Mouse (Mus musculus): ENCODE measurements around the gene Arpc1b. TPM values are rescaled to one million over a fixed set of nuclear protein-coding genes. Genes with fewer than 3 reads are reported as not detected.
"Not testable (repeated sequence)": the region's sequence is repeated elsewhere in the genome, so short reads cannot be mapped to it uniquely, and the experiment has no call there.

Arpc1b gene
- polyA plus RNA-seq, 1 experiment from 2014 or later, result 131 TPM

DNA sequence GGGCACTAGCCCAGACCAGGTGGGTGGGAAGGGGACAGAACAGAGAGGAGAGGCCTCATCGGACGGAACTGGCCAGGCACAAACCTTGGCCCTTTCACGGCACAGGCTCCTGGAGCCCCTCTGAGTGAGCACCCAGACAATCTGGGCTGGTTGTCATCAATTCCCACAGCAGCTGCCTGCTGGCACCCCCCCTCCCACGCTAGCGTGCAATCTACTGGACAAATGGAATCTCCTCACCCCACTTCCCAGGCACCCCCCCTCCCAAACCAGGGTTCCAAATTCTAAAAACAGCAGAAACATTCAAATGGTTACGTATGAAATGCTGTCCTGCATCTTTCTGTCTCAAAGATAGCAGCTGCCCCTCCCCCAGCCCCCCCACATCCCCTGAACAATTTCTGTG is 15.8 kb downstream of the Arpc1b start:
- WGBS, result 95% methylated on average over 6 of the region's 6 CpGs
- peaks cover 98% of the 10 kb centered on the region for H3K36me3 ChIP-seq
- ATAC-seq (ENCODE audit: insufficient number of reproducible peaks, insufficient read depth, low FRiP score, low TSS enrichment, low read depth), result not testable (repeated sequence)

DNA sequence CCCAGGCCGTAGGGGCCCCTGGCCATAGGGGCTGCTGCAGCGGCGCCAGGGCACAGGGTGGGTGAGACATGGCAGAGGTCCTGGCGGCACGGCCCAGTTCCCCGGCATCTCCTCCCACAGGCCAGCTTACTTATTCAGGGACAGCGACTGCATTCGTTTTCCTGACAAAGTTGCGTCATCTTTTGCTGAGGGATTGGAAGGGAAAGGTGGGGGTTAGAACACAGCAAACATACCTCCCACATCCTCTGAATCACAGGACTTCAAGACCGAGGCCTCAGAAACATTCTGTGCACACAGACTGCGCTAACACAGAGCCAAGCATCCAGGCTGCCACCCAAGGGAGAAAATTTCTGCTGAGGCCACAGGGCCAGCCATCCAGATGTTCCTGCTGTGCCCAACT is 16.2 kb downstream of the Arpc1b start:
- Histone ChIP-seq H3K4me1 (replicated peaks) (no peaks in the 10 kb centered on the region), H3K4me3 (replicated peaks) (no peak overlapping the region), H3K36me3 (peaks cover 98% of the 10 kb centered on the region), H3K9ac (replicated peaks) (no peak overlapping the region), H3K27me3 (no peaks in the 10 kb centered on the region), H3K27ac (no peak overlapping the region), H3K9me3 (no peaks in the 10 kb centered on the region), H3K4me2 (no peak overlapping the region)
- WGBS, result 92% methylated on average over 11 of the region's 11 CpGs
- no peak for ATAC-seq (ENCODE audit: insufficient number of reproducible peaks, insufficient read depth, low FRiP score, low TSS enrichment, low read depth)

More for the DNA sequence above, 15.8 kb downstream of the Arpc1b start:
- H3K9me3 ChIP-seq; H3K4me2 ChIP-seq; H3K9ac ChIP-seq (replicated peaks); H3K27me3 ChIP-seq; H3K27ac ChIP-seq; H3K4me3 ChIP-seq (replicated peaks); H3K4me1 ChIP-seq (replicated peaks): not testable (repeated sequence)

GRCm38 (mm10) chr5:145130995-145131394 is 17.0 kb downstream of the Arpc1b start:
- ATAC-seq (ENCODE audit: insufficient number of reproducible peaks, insufficient read depth, low FRiP score, low TSS enrichment, low read depth), result no peak
- Histone ChIP-seq H3K27me3 (no peaks in the 10 kb centered on the region), H3K4me1 (replicated peaks) (no peaks in the 10 kb centered on the region), H3K27ac (no peak overlapping the region), H3K36me3 (peaks cover 96% of the 10 kb centered on the region), H3K9me3 (no peaks in the 10 kb centered on the region), H3K4me2 (no peak overlapping the region), H3K4me3 (replicated peaks) (no peak overlapping the region), H3K9ac (replicated peaks) (no peak overlapping the region)
- 96% methylated on average over 3 of the region's 3 CpGs for WGBS

- H3K36me3 ChIP-seq, result peaks cover 89% of the 10 kb centered on the region
- H3K4me1 ChIP-seq (replicated peaks); H3K9me3 ChIP-seq; H3K27ac ChIP-seq; H3K4me2 ChIP-seq; H3K27me3 ChIP-seq; H3K4me3 ChIP-seq (replicated peaks); ATAC-seq (ENCODE audit: insufficient number of reproducible peaks, insufficient read depth, low FRiP score, low TSS enrichment, low read depth); H3K9ac ChIP-seq (replicated peaks): not testable (repeated sequence)
- 90% methylated on average over 6 of the region's 6 CpGs for whole genome bisulfite sequencing
Observed at GRCm38 (mm10) chr5:145133275-145133674, 19.3 kb downstream of the Arpc1b start.

- H3K9me3 ChIP-seq, result no peaks in the 10 kb centered on the region
- peak overlapping the region; percentile 86; the same call in 1 of the 2 replicates for H3K27ac ChIP-seq
- peaks cover 60% of the 10 kb centered on the region for H3K36me3 ChIP-seq
- no peaks in the 10 kb centered on the region for H3K27me3 ChIP-seq
- peak overlapping the region; percentile 92 for H3K4me3 ChIP-seq (replicated peaks)
- no peak for ATAC-seq (ENCODE audit: insufficient number of reproducible peaks, insufficient read depth, low FRiP score, low TSS enrichment, low read depth)
- peak overlapping the region; percentile 86 for H3K9ac ChIP-seq (replicated peaks)
- peak overlapping the region; percentile 90 for H3K4me2 ChIP-seq
- 12% methylated on average over 6 of the region's 6 CpGs for WGBS
- peaks cover 18% of the 10 kb centered on the region for H3K4me1 ChIP-seq (replicated peaks)
Observed at GRCm38 (mm10) chr5:145138836-145139235, 24.8 kb downstream of the Arpc1b start.

DNA sequence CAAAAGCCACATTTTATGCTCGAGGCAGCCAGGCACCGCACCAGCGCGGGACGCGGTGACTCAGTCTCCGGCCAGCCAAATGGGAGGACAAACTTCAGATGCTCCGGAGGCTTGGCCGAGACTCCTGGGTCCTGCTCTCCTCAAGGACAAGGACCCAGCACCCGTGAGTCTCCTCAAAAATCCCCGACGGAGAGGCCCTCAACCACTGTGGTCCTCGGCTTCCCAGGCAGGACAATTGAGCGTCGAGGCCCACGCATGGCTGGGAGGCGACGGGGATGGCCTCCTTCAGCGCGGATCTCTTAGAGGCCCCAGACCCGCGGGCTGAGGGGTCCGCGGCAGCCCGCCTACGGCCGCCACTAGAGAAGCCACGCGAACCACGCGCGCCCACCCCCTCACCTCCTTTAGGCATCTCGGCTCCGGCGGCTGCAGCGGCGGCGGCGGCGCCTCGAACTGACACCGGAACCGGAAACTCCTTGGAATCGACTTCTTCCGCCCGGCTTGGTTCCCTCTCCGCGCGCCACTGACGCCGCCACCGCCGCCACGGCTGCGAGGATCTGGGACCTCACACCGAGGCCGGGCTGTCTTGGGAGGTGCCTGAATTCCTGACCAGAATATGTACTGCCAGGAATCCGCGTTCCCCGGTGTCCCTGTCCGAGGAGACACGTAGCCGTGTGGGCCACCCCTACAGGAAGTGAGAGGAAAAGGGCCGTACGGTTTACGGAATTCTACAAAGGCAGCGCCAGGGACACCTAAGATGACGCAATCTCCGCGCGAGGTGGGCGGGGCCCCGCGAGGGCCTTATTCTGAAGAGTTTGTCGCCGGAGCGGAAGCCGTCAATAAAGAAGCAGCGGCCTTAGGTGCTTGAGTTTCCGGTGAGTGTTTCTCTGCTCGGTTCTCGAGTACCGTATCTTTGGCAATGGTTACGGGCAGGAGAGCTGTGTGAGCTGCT is 25.8 kb downstream of the Arpc1b start, which contains the start of the genes Pdap1 and Bud31:
Pdap1 (minus strand) TSS at position 668 of the 949 bp plus-strand sequence.
Bud31 (plus strand) TSS at position 792 of the 949 bp plus-strand sequence.
- H3K27me3 ChIP-seq, result no peaks in the 10 kb centered on the region
- under 1% methylated on average over 84 of the region's 84 CpGs for WGBS

GRCm38 (mm10) chr5:145140611-145141010 is 26.6 kb downstream of the Arpc1b start:
- Histone ChIP-seq H3K36me3 (peaks cover 62% of the 10 kb centered on the region), H3K4me2 (peak overlapping the region; percentile 90), H3K9me3 (no peaks in the 10 kb centered on the region), H3K27ac (peak overlapping the region; percentile 86; the same call in 1 of the 2 replicates), H3K4me3 (replicated peaks) (peak overlapping the region; percentile 92), H3K9ac (replicated peaks) (peak overlapping the region; percentile 86), H3K27me3 (no peaks in the 10 kb centered on the region), H3K4me1 (replicated peaks) (peaks cover 18% of the 10 kb centered on the region)
- no peak for ATAC-seq (ENCODE audit: insufficient number of reproducible peaks, insufficient read depth, low FRiP score, low TSS enrichment, low read depth)
- WGBS, result under 1% methylated on average over 18 of the region's 18 CpGs

More for the DNA sequence above, 25.8 kb downstream of the Arpc1b start, which contains the start of the genes Pdap1 and Bud31:
- peak within 1 kb of the TSS; percentile 92 for H3K4me3 ChIP-seq (replicated peaks)
- H3K9me3 ChIP-seq, result no peaks in the 10 kb centered on the region
- peaks cover 18% of the 10 kb centered on the region for H3K4me1 ChIP-seq (replicated peaks)
- peak; percentile 86 for ATAC-seq (ENCODE audit: insufficient number of reproducible peaks, insufficient read depth, low FRiP score, low TSS enrichment, low read depth)
- H3K4me2 ChIP-seq, result peak within 1 kb of the TSS; percentile 90
- peaks cover 60% of the 10 kb centered on the region for H3K36me3 ChIP-seq
- H3K9ac ChIP-seq (replicated peaks), result peak within 1 kb of the TSS; percentile 86
- peak within 1 kb of the TSS; percentile 86 for H3K27ac ChIP-seq

DNA sequence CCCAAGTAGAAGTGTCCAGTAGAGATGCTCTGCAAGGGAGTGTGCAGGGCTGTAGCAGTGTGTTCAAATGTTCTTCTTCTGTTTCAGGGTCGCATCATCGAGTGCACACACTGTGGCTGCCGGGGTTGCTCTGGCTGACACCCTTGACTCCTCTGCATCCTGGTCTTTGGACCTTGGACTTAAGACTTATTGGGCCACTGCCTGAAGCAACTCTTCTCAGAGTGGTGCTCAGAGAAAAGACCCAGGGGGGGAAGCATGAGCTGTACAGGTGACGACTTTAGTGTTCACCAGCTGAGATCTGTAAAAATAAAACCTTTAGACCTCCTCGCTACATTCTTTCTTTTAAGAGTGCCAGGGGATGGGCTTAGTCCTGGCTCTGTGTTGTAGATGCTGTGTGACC is 33.7 kb downstream of the Arpc1b start:
- Histone ChIP-seq H3K27ac (no peak overlapping the region), H3K4me1 (replicated peaks) (no peaks in the 10 kb centered on the region), H3K9me3 (no peaks in the 10 kb centered on the region), H3K27me3 (no peaks in the 10 kb centered on the region), H3K4me2 (no peak overlapping the region), H3K4me3 (replicated peaks) (no peak overlapping the region), H3K36me3 (peaks cover 100% of the 10 kb centered on the region), H3K9ac (replicated peaks) (no peak overlapping the region)
- no peak for ATAC-seq (ENCODE audit: insufficient number of reproducible peaks, insufficient read depth, low FRiP score, low TSS enrichment, low read depth)
- whole genome bisulfite sequencing, result 89% methylated on average over 5 of the region's 5 CpGs

GRCm38 (mm10) chr5:145149294-145149693 is 35.3 kb downstream of the Arpc1b start:
- Histone ChIP-seq H3K27ac (no peak overlapping the region), H3K4me2 (no peak overlapping the region), H3K4me3 (replicated peaks) (no peak overlapping the region), H3K27me3 (no peaks in the 10 kb centered on the region), H3K4me1 (replicated peaks) (no peaks in the 10 kb centered on the region), H3K9ac (replicated peaks) (no peak overlapping the region), H3K36me3 (peaks cover 100% of the 10 kb centered on the region), H3K9me3 (no peaks in the 10 kb centered on the region)
- ATAC-seq (ENCODE audit: insufficient number of reproducible peaks, insufficient read depth, low FRiP score, low TSS enrichment, low read depth), result no peak
- 87% methylated on average over 6 of the region's 6 CpGs for WGBS

- no peak overlapping the region for H3K9ac ChIP-seq (replicated peaks)
- no peak overlapping the region for H3K4me3 ChIP-seq (replicated peaks)
- no peaks in the 10 kb centered on the region for H3K9me3 ChIP-seq
- WGBS, result 96% methylated on average over 5 of the region's 5 CpGs
- H3K27me3 ChIP-seq, result no peaks in the 10 kb centered on the region
- H3K27ac ChIP-seq, result no peak overlapping the region
- no peaks in the 10 kb centered on the region for H3K4me1 ChIP-seq (replicated peaks)
- ATAC-seq (ENCODE audit: insufficient number of reproducible peaks, insufficient read depth, low FRiP score, low TSS enrichment, low read depth), result no peak
- H3K36me3 ChIP-seq, result peaks cover 96% of the 10 kb centered on the region
- H3K4me2 ChIP-seq, result no peak overlapping the region
Observed at GRCm38 (mm10) chr5:145152690-145153089, 38.7 kb downstream of the Arpc1b start.

DNA sequence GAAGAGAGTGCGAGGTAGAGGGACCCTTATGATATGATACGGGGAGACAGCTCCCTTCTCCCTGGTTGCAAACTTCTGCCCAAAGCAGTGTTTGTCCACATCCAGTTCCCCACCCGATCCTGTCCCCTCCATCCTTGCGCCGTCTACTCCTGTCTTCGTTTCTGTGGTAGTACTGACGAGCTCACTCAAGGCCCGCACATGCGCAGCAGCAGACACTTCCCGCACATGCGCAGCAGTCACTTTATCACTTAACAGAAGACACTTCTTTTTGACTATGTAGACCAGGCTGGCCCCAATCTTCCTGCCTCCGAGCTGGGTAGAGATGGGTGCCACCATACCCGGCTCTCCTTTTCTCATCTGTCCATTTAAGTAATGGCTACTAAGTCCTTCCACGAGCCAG is 47.3 kb downstream of the Arpc1b start:
- Histone ChIP-seq H3K27me3 (no peaks in the 10 kb centered on the region), H3K4me3 (replicated peaks) (no peak overlapping the region)

More for the DNA sequence above, 47.3 kb downstream of the Arpc1b start:
- no peaks in the 10 kb centered on the region for H3K9me3 ChIP-seq
- peaks cover 9% of the 10 kb centered on the region for H3K4me1 ChIP-seq (replicated peaks)
- no peak overlapping the region for H3K9ac ChIP-seq (replicated peaks)
- H3K27ac ChIP-seq, result no peak overlapping the region
- 93% methylated on average over 14 of the region's 14 CpGs for WGBS
- H3K36me3 ChIP-seq, result peaks cover 85% of the 10 kb centered on the region
- no peak for ATAC-seq (ENCODE audit: insufficient number of reproducible peaks, insufficient read depth, low FRiP score, low TSS enrichment, low read depth)
- no peak overlapping the region for H3K4me2 ChIP-seq
